9 mouse cellular contexts compared by ENCODE assay signal in genomic region chr3:52758561-52758960, GRCm38 (mm10).
DNase-seq lines count a peak whose midpoint lies in the region; ATAC-seq and TF ChIP-seq lines count a peak whose summit lies in the region.
"Had no signal": no experiment of that assay in that cellular context is flagged by ENCODE, and none has a peak within 500 bp of the region (broad histone marks: within the 10 kb centered on the region; RNA-seq: fewer than 3 reads in every experiment).

No protein-coding gene starts in this region.

- no peak overlapping the region for H3K9ac ChIP-seq in forebrain, embryonic 12.5 days
- H3K9ac ChIP-seq: midbrain, embryonic 12.5 days had no signal

- H3K4me3 ChIP-seq in spleen, adult 2 months (ENCODE audit: extremely low read depth, insufficient read depth, insufficient read length): no peak overlapping the region
- no peak overlapping the region for H3K4me3 ChIP-seq in forebrain, embryonic 12.5 days (replicated peaks)
- H3K4me3 ChIP-seq: midbrain, embryonic 12.5 days had no signal

- intact Hi-C loops in heart, postnatal 36 days (cut with DNase I): loop anchor here (1.0 to 5.0 kb wide), 3 partner anchors 126 to 496 kb away; no protein-coding TSS in a partner anchor

- peak; percentile 91 for ATAC-seq in frontal cortex, adult (ENCODE audit: low TSS enrichment)
- ATAC-seq in megakaryocyte, adult 5-6 weeks (ENCODE audit: poor library complexity, severe bottlenecking): peak; percentile 51; the same call in 1 of the 2 replicates
- no peak for ATAC-seq in forebrain, embryonic 12.5 days (ENCODE audit: low FRiP score)

- WGBS in spleen, adult 2 months: 4% methylated on average over 2 of the region's 2 CpGs
- WGBS in forebrain, embryonic 12.5 days: 41% methylated on average over 2 of the region's 2 CpGs

- DNase-seq in frontal cortex, postnatal 14 days (ENCODE audit: low spot score in 2 of 2): no peak
- peak; percentile 61 to 73 for DNase-seq in spleen, adult 2 months (ENCODE audit: low read depth in 1 of 2, low spot score in 2 of 2)
- DNase-seq in spleen, postnatal 4 days (ENCODE audit: low spot score in 2 of 2): no peak
- DNase-seq in cerebellum, postnatal 14 days: peak; percentile 69 to 74
- DNase-seq in heart, postnatal 36 days: peak; percentile 51 to 60

- peak; percentile 55; the same call in 1 of the 2 replicates for TF ChIP-seq CTCF in spleen, adult 2 months (IDR thresholded peaks at IDR 0.05; ENCODE audit: extremely low read depth, insufficient read depth, insufficient read length, insufficient replicate concordance)

- H3K9me3 ChIP-seq in forebrain, embryonic 12.5 days: no peaks in the 10 kb centered on the region
- H3K9me3 ChIP-seq: midbrain, embryonic 12.5 days had no signal

- H3K36me3 ChIP-seq in spleen, adult 2 months (ENCODE audit: control insufficient read depth, insufficient read depth, low read length): no peaks in the 10 kb centered on the region
- H3K36me3 ChIP-seq in forebrain, embryonic 12.5 days (replicated peaks): no peaks in the 10 kb centered on the region
- H3K36me3 ChIP-seq: midbrain, embryonic 12.5 days had no signal

- no peak overlapping the region for H3K27ac ChIP-seq in spleen, adult 2 months (ENCODE audit: insufficient read depth, low read length)
- no peak overlapping the region for H3K27ac ChIP-seq in forebrain, embryonic 12.5 days
- H3K27ac ChIP-seq: midbrain, embryonic 12.5 days had no signal

- no peaks in the 10 kb centered on the region for H3K27me3 ChIP-seq in spleen, adult 2 months (ENCODE audit: control insufficient read depth, insufficient read depth, low read length)
- H3K27me3 ChIP-seq in forebrain, embryonic 12.5 days: no peaks in the 10 kb centered on the region

- H3K4me1 ChIP-seq in spleen, adult 2 months (ENCODE audit: control insufficient read depth, insufficient read depth, insufficient read length): peaks cover 32% of the 10 kb centered on the region
- no peaks in the 10 kb centered on the region for H3K4me1 ChIP-seq in forebrain, embryonic 12.5 days
- H3K4me1 ChIP-seq: midbrain, embryonic 12.5 days had no signal

- TF ChIP-seq POLR2A in spleen, adult 2 months (IDR thresholded peaks at IDR 0.05; ENCODE audit: low read depth, low read length): no peak

- no peak overlapping the region for H3K4me2 ChIP-seq in forebrain, embryonic 12.5 days
- H3K4me2 ChIP-seq: midbrain, embryonic 12.5 days had no signal

Comparison
In these comparisons a context has a peak if more than half of its experiments do, and no peak if none do; other contexts are left out.
1. DNase-seq: peak in spleen, adult 2 months (2 of 2), cerebellum, postnatal 14 days (2 of 2) and heart, postnatal 36 days (2 of 2); none in frontal cortex, postnatal 14 days (0 of 2) and spleen, postnatal 4 days (0 of 2).